Mouse (Mus musculus) olfactory bulb, adult 2 months (tissue): ENCODE data around the gene Wdtc1. TPM values are rescaled to one million over a fixed set of nuclear protein-coding genes. Genes with fewer than 3 reads are reported as not detected.
A peak's percentile ranks its signal among the peaks of the same experiment; 100 is the strongest.

Experiments used
- H3K27ac ChIP-seq: fragments of 200-500 bp; 2 replicates; pipeline ENCODE4 v1.5.1; 2012; ENCODE audit warnings: low read depth, low read length; ENCODE audit not compliant: insufficient read depth
- H3K4me1 ChIP-seq: fragments of 200-500 bp; 2 replicates; pipeline ENCODE4 v1.6.1; 2012; ENCODE audit warnings: low read length; ENCODE audit not compliant: control insufficient read depth, insufficient read depth
- H3K4me3 ChIP-seq: fragments of 200-500 bp; 2 replicates; pipeline ENCODE4 v1.5.1; 2012; ENCODE audit warnings: mild to moderate bottlenecking, low read depth, low read length, moderate library complexity; ENCODE audit not compliant: insufficient read depth
- CTCF ChIP-seq: fragments of 200-500 bp; IDR thresholded peaks from 2 replicates; pipeline ENCODE4 v1.5.1; 2012; ENCODE audit warnings: low read depth, mild to moderate bottlenecking, low read length, moderate library complexity; ENCODE audit not compliant: insufficient read depth
- POLR2A ChIP-seq: fragments of 200-500 bp; IDR thresholded peaks from 2 replicates; pipeline ENCODE4 v1.6.1; 2012; ENCODE audit warnings: mild to moderate bottlenecking, low read depth, low read length, moderate library complexity; ENCODE audit not compliant: insufficient read depth
- WGBS: fragments of 180-500 bp; shearing (Covaris S2); methylation state at CpG from one replicate; pipeline ENCODE4 v1.1.7; 2018; 5-methylcytosine and 5-hydroxymethylcytosine counted together
- polyA plus RNA-seq: library from polyadenylated mRNA; stranded (reverse); fragments of >200 nt; gene quantifications from 2 replicates; pipeline ENCODE4 v1.2.4, GENCODE M21; 2012; ENCODE audit warnings: low replicate concordance; ENCODE audit not compliant: missing spikeins, insufficient read depth, insufficient read length

The Wdtc1 gene
- polyA plus RNA-seq, 1 experiment, result not detected

- Histone ChIP-seq H3K4me1 (no peaks in the 10 kb centered on the region), H3K27ac (no peak overlapping the region), H3K4me3 (no peak overlapping the region)
- TF ChIP-seq CTCF, result no peak
- no peak for TF ChIP-seq POLR2A
- WGBS, result 31% methylated on average over 24 of the region's 24 CpGs
These were observed 96.5 kb downstream of the Wdtc1 start for GRCm38 (mm10) chr4:133256820-133257219.

- 75% methylated on average over 6 of the region's 6 CpGs for WGBS
- TF ChIP-seq CTCF (no peak), POLR2A (no peak)
- Histone ChIP-seq H3K4me1 (peaks cover 10% of the 10 kb centered on the region), H3K4me3 (no peak overlapping the region), H3K27ac (no peak overlapping the region)
These were observed 97.9 kb downstream of the Wdtc1 start for GRCm38 (mm10) chr4:133255392-133255791.

- WGBS, result 78% methylated on average over 12 of the region's 12 CpGs
- TF ChIP-seq POLR2A, result no peak
- TF ChIP-seq CTCF, result no peak
- Histone ChIP-seq H3K4me1 (peaks cover 10% of the 10 kb centered on the region), H3K27ac (no peak overlapping the region), H3K4me3 (no peak overlapping the region)
These were observed 99.9 kb downstream of the Wdtc1 start for GRCm38 (mm10) chr4:133253412-133253811.

GRCm38 (mm10) chr4:133252089-133252488, 101.2 kb downstream of the Wdtc1 start:
- Histone ChIP-seq H3K4me1 (peaks cover 10% of the 10 kb centered on the region), H3K27ac (no peak overlapping the region), H3K4me3 (no peak overlapping the region)
- TF ChIP-seq POLR2A (no peak), CTCF (no peak)
- WGBS, result 68% methylated on average over 4 of the region's 4 CpGs

GRCm38 (mm10) chr4:133251214-133251613, 102.1 kb downstream of the Wdtc1 start:
- 8% methylated on average over 31 of the region's 31 CpGs for WGBS
- H3K4me1 ChIP-seq, result peaks cover 10% of the 10 kb centered on the region
- no peak overlapping the region for H3K27ac ChIP-seq
- H3K4me3 ChIP-seq, result no peak overlapping the region
- no peak for TF ChIP-seq CTCF
- TF ChIP-seq POLR2A, result no peak

- 5% methylated on average over 22 of the region's 22 CpGs for WGBS
- Histone ChIP-seq H3K4me1 (peaks cover 10% of the 10 kb centered on the region), H3K27ac (no peak overlapping the region), H3K4me3 (peak overlapping the region; percentile 23)
- peak; percentile 90 for TF ChIP-seq CTCF
- TF ChIP-seq POLR2A, result no peak
These were observed 102.7 kb downstream of the Wdtc1 start for GRCm38 (mm10) chr4:133250609-133251008.

GRCm38 (mm10) chr4:133247806-133248449, 105.4 kb downstream of the Wdtc1 start:
- 81% methylated on average over 13 of the region's 13 CpGs for WGBS
- TF ChIP-seq POLR2A (no peak), CTCF (no peak)
- H3K4me3 ChIP-seq, result no peak overlapping the region

GRCm38 (mm10) chr4:133247072-133247471, 106.2 kb downstream of the Wdtc1 start:
- whole genome bisulfite sequencing, result 54% methylated on average over 15 of the region's 15 CpGs
- Histone ChIP-seq H3K4me1 (peaks cover 10% of the 10 kb centered on the region), H3K4me3 (no peak overlapping the region), H3K27ac (no peak overlapping the region)
- no peak for TF ChIP-seq POLR2A
- TF ChIP-seq CTCF, result no peak

More at GRCm38 (mm10) chr4:133247806-133248449, 105.4 kb downstream of the Wdtc1 start:
- Histone ChIP-seq H3K4me1 (peaks cover 10% of the 10 kb centered on the region), H3K27ac (no peak overlapping the region)

GRCm38 (mm10) chr4:133244289-133244688, 109.0 kb downstream of the Wdtc1 start:
- 83% methylated on average over 1 of the region's 1 CpGs for WGBS
- TF ChIP-seq CTCF, result no peak
- no peak for TF ChIP-seq POLR2A

GRCm38 (mm10) chr4:133243538-133243937, 109.7 kb downstream of the Wdtc1 start:
- Histone ChIP-seq H3K4me1 (peaks cover 8% of the 10 kb centered on the region), H3K4me3 (no peak overlapping the region), H3K27ac (no peak overlapping the region)
- TF ChIP-seq POLR2A, result no peak
- TF ChIP-seq CTCF, result no peak
- WGBS, result 66% methylated on average over 13 of the region's 13 CpGs

More at GRCm38 (mm10) chr4:133244289-133244688, 109.0 kb downstream of the Wdtc1 start:
- peaks cover 8% of the 10 kb centered on the region for H3K4me1 ChIP-seq
- H3K27ac ChIP-seq, result no peak overlapping the region
- no peak overlapping the region for H3K4me3 ChIP-seq
